Mouse (Mus musculus) G1E (cell line): Measurements from ENCODE around the gene Ryr1. TPM values are rescaled to one million over a fixed set of nuclear protein-coding genes. Genes with fewer than 3 reads are reported as not detected.

ENCODE experiments used
- ATAC-seq: 2 replicates; pipeline ENCODE4 v1.8.0; 2016; ENCODE audit warnings: mild to moderate bottlenecking; ENCODE audit not compliant: insufficient number of reproducible peaks, poor library complexity, low FRiP score, severe bottlenecking; ENCODE audit errors: extremely low read depth
- DNase-seq: peaks from one replicate; pipeline ENCODE4 v3.0.0; 2012; ENCODE audit warnings: low spot score
- H3K27me3 ChIP-seq: 2 replicates; pipeline ENCODE4 v1.6.1; 2012; ENCODE audit warnings: mild to moderate bottlenecking, low read length, inconsistent platforms; ENCODE audit not compliant: insufficient read depth
- H3K36me3 ChIP-seq: replicated peaks from 2 replicates; pipeline ENCODE3; 2012; ENCODE audit warnings: mild to moderate bottlenecking, inconsistent platforms
- H3K4me1 ChIP-seq: 2 replicates; pipeline ENCODE4 v1.6.1; 2012; ENCODE audit warnings: low read depth, low read length, inconsistent platforms, mixed read lengths; ENCODE audit not compliant: insufficient read depth
- H3K4me3 ChIP-seq: 2 replicates; pipeline ENCODE4 v1.5.1; 2012; ENCODE audit warnings: low read depth, mild to moderate bottlenecking, inconsistent platforms, low read length, moderate library complexity, mixed read lengths
- H3K9me3 ChIP-seq: replicated peaks from 2 replicates; pipeline ENCODE4 v1.6.1; 2012; ENCODE audit warnings: inconsistent platforms
- CTCF ChIP-seq: IDR thresholded peaks from 2 replicates; pipeline ENCODE4 v1.5.1; 2012; ENCODE audit warnings: low read depth, low read length, inconsistent platforms, mixed read lengths
- GATA1 ChIP-seq: IDR thresholded peaks from 2 replicates; pipeline ENCODE4 v1.6.1; 2012; ENCODE audit warnings: borderline replicate concordance, low read length, inconsistent platforms, mixed read lengths
- GATA2 ChIP-seq: IDR thresholded peaks from 2 replicates; pipeline ENCODE4 v1.6.1; 2012; ENCODE audit warnings: low read depth, low read length, inconsistent platforms, borderline replicate concordance
- POLR2AphosphoS5 ChIP-seq: IDR thresholded peaks from 2 replicates; pipeline ENCODE4 v1.6.1; 2012; ENCODE audit warnings: low read depth, low read length, inconsistent platforms; ENCODE audit not compliant: insufficient replicate concordance
- TAL1 ChIP-seq: conservative IDR thresholded peaks from 2 replicates; pipeline ENCODE4 v1.6.1; 2012; ENCODE audit warnings: low read depth, low read length, inconsistent platforms, mixed read lengths
- polyA plus RNA-seq: library from polyadenylated mRNA; stranded (reverse); fragments of >175 nt; gene quantifications from 2 replicates; pipeline ENCODE4 v1.2.3, GENCODE M21; 2012
- total RNA-seq, 2 experiments: library from RNA; stranded (forward) in 1 of 2; stranded (reverse) in 1 of 2; fragments of 200-1000 nt in 1 of 2; fragments of >200 nt in 1 of 2; fragmentation: Nextera tagmentation in 1 of 2; gene quantifications; 2 replicates each; pipeline ENCODE4 v1.2.3; 2014 to 2017

Ryr1 gene
- total and polyA plus RNA-seq, 3 experiments, result under 0.01 to 0.38 (median 0.30) TPM

DNA sequence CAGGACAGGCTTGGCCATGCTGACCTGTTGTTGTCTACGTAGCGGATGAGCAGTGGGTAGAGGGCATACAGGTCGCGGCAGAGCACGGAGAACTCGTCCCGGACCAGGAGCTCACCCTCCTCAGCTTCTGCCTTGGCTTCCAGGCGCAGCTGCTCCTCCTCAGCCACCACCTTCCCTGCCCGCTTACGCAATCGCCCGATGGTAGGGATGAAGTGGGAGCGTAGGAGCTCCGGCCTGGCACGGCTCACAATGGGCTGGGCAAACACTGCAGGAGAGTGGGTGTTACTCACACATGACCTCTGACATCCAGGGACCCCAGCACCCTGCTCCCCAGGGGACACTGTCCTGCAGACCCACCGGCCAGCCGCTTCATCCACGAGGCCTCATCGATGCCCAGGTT is 65.5 kb downstream of the Ryr1 start:
- no peak for DNase-seq
- Histone ChIP-seq H3K27me3 (peaks cover 33% of the 10 kb centered on the region), H3K9me3 (no peaks in the 10 kb centered on the region), H3K36me3 (no peaks in the 10 kb centered on the region), H3K4me1 (no peaks in the 10 kb centered on the region), H3K4me3 (no peak overlapping the region)
- TF ChIP-seq CTCF, result no peak
- TF ChIP-seq TAL1, result no peak
- TF ChIP-seq GATA1, result no peak
- no peak for TF ChIP-seq POLR2AphosphoS5
- TF ChIP-seq GATA2, result no peak
- ATAC-seq, result no peak

- TF ChIP-seq GATA2 (no peak), GATA1 (no peak), POLR2AphosphoS5 (no peak), CTCF (no peak), TAL1 (no peak)
- ATAC-seq, result no peak
- Histone ChIP-seq H3K9me3 (0 out of 2 replicates have a peak, but pooled peaks cover 2% of the 10 kb centered on the region), H3K36me3 (no peaks in the 10 kb centered on the region), H3K4me1 (no peaks in the 10 kb centered on the region), H3K27me3 (peaks cover 46% of the 10 kb centered on the region), H3K4me3 (no peak overlapping the region)
- no peak for DNase-seq
Measured at GRCm38 (mm10) chr7:29052821-29053220, 72.2 kb downstream of the Ryr1 start.

DNA sequence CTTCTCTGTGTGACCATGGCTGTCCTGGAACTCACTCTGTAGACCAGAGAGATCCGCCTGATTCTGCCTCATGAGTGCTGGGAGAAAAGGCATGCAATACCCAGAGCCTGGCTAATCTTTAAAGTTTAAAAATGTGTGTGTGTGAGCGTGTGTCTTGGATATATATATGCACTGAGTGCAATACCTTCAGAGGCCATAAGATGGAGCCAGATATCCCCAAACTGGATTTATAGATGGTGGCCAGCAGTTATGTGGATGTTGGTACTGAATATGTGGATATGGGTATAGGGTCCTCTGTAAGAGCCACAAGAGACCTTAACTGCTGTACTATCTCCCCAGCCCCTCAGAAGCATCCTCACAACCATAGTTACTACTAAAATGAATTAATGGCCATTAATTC is 74.2 kb downstream of the Ryr1 start:
- Histone ChIP-seq H3K4me1 (peaks cover 7% of the 10 kb centered on the region; the same call in 1 of the 2 replicates), H3K4me3 (no peak overlapping the region), H3K27me3 (peaks cover 38% of the 10 kb centered on the region), H3K36me3 (no peaks in the 10 kb centered on the region), H3K9me3 (0 out of 2 replicates have a peak, but pooled peaks cover 2% of the 10 kb centered on the region)
- DNase-seq (no peak), ATAC-seq (no peak)
- TF ChIP-seq POLR2AphosphoS5, result no peak
- peak; percentile 72 for TF ChIP-seq CTCF

DNA sequence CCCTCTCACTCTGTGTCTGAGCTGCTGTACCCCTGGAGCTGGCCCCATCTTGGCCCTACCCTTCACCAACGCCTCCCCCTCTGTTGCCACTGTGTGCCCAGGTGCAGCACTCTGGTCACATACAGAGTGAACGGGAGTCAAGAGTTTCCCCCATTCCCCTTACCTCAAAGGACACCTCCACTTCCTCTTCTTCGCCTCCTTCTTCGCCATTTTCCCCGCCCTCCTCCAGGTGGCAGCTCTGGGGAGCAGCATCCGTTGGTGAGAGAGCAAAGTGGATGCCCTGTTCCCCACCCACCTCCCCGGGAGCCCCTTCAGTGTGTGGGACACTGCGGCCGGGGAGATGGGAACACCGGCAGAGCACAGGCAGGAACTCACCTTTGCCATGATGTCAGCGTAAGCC is 76.4 kb downstream of the Ryr1 start:
- H3K4me1 ChIP-seq, result peaks cover 14% of the 10 kb centered on the region; the same call in 1 of the 2 replicates
- H3K27me3 ChIP-seq, result peaks cover 24% of the 10 kb centered on the region
- no peak for ATAC-seq
- H3K36me3 ChIP-seq, result no peaks in the 10 kb centered on the region
- no peak for TF ChIP-seq CTCF
- no peak for TF ChIP-seq POLR2AphosphoS5
- no peak for TF ChIP-seq TAL1
- TF ChIP-seq GATA1, result no peak
- TF ChIP-seq GATA2, result no peak
- no peak overlapping the region for H3K4me3 ChIP-seq
- 0 out of 2 replicates have a peak, but pooled peaks cover 2% of the 10 kb centered on the region for H3K9me3 ChIP-seq
- DNase-seq, result no peak

DNA sequence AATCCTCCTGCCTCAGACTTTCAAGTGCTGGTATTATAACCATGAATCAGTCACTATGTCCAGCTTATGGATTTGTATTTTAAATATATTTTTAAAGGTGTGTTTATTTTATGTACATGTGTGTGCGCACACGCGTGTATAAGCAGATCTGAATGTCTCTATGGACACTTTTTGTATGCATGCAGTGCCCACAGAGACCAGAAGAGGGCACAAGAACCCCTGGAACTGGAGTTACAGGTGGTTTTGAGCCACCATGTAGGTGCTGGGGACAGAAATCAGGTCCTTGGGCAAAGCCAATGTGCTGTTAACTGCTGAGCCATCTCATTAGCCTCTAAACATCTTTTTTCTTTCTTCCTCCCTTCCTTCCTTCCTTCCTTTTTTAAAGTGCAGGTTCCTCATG is 76.9 kb downstream of the Ryr1 start:
- DNase-seq, result no peak
- peaks cover 14% of the 10 kb centered on the region; the same call in 1 of the 2 replicates for H3K4me1 ChIP-seq
- no peak overlapping the region for H3K4me3 ChIP-seq
- H3K9me3 ChIP-seq, result 0 out of 2 replicates have a peak, but pooled peaks cover 2% of the 10 kb centered on the region
- H3K27me3 ChIP-seq, result peaks cover 19% of the 10 kb centered on the region
- no peak for ATAC-seq
- TF ChIP-seq GATA2 (no peak), GATA1 (no peak), TAL1 (no peak), POLR2AphosphoS5 (no peak)
- H3K36me3 ChIP-seq, result no peaks in the 10 kb centered on the region

DNA sequence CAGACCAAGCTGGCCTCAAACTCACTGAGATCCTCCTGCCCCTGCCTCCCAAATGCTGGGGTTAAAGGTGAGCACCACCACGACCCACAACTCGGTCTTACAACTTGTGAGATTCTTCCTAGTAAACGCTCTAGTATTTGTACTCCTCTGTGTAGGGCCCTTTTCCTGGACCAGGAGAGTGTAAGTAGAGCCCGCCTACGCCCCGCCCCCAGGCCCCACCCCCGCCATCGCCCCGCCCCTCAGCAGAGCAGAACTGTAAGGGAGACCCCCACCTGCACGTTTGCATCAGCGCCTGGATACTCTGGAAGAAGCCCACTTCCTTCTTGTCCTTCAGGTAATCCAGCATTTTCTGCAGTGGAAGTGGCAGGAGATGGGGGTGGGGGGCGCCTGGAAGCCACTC is 78.4 kb downstream of the Ryr1 start:
- ATAC-seq (no peak), DNase-seq (no peak)
- H3K4me1 ChIP-seq, result peaks cover 14% of the 10 kb centered on the region; the same call in 1 of the 2 replicates
- peaks cover 5% of the 10 kb centered on the region for H3K9me3 ChIP-seq
- H3K27me3 ChIP-seq, result peaks cover 6% of the 10 kb centered on the region
- TF ChIP-seq CTCF, result no peak
- TF ChIP-seq GATA2, result no peak
- TF ChIP-seq POLR2AphosphoS5, result no peak
- no peak for TF ChIP-seq TAL1
- TF ChIP-seq GATA1, result no peak
- H3K36me3 ChIP-seq, result no peaks in the 10 kb centered on the region
- H3K4me3 ChIP-seq, result no peak overlapping the region
